Mouse (Mus musculus) common myeloid progenitor, adult 5-6 weeks (primary cell): ENCODE data around the gene Chadl. TPM values are rescaled to one million over a fixed set of nuclear protein-coding genes. Genes with fewer than 3 reads are reported as not detected.
"Not testable (repeated sequence)": the region's sequence is repeated elsewhere in the genome, so short reads cannot be mapped to it uniquely, and the experiment has no call there.

Source experiments
- ATAC-seq: replicated peaks from 2 replicates; pipeline ENCODE4 v1.8.0; 2016; ENCODE audit warnings: low read depth, mild to moderate bottlenecking, moderate TSS enrichment, inconsistent platforms; ENCODE audit not compliant: poor library complexity, severe bottlenecking
- total RNA-seq: library from RNA; stranded (forward); fragments of 200-1000, 187-1606 nt; gene quantifications from 2 replicates; pipeline ENCODE4 v1.2.3, GENCODE M21; 2017

Chadl gene
- total RNA-seq, 1 experiment from 2014 or later: not detected

DNA sequence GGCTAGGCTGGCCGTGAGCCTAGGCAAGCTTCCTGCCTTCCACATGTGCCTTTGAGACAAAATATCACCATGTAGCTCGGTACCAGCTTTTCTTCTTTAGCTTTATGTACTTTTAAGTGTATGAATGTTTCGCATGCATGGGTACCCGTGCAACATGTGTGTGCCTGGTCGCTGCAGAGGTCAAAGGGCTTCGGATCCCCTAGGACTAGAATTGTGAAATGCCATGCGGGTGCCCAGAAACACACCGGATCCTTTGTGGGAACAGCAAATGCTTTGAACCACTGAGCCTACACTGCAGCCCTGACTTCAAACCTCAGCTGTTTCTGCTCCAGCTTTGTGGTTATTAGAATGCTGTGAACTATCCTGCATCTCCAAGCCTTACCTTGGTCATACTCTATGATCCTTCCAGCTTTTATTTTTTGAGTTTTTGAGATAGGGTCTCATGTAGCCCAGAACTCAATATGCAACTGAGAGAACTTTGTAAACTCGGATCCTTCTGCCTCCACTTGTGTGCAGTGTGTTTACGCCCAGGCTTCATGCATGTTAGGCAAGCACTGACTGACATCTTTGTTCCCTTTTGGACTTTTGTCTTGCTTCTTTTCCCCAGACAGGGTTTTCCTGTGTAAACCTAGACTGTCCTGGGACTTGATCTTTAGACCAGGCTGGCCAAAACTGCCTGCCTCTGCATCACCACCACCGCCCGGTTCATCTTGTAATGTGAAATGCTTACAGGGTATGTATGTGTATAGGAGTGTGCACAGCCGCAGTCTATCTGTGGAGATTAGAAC is 5.4 kb upstream of the Chadl start:
- ATAC-seq: no peak

DNA sequence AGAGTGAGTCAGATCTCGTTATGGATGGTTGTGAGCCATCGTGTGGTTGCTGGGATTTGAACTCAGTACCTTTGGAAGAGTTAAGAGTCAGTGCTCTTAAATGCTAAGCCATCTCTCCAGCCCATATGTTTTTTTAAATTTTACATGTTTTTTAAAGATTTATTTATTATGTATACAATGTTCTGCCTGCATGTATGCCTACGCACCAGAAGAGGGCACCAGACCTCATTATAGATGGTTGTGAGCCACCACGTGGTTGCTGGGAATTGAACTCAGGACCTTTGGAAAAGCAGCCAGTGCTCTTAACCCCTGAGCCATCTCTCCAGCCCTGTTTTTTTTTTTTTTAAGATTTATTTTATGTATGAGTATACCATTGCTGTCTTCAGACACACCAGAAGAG is 4.3 kb upstream of the Chadl start:
- not testable (repeated sequence) for ATAC-seq

DNA sequence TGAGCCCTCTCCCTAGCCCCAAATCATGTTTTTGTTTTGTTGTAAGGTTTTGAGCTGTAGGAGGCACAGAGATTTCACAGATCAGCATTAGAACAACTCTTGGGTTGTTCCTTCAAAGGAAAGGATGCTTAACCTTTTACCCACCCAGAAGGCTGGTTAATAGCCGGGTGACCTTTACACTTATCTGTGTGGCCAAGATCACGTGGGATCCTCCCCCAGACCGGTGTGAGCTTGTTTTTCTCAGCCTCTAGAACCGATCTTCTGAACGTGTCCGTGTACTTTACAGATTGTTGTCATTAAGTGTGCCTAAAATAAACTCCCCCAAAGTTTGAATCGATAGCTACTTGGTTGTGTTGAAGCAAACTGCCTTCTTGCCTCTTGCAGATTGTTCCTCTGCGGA is 3.5 kb upstream of the Chadl start:
- ATAC-seq: no peak

DNA sequence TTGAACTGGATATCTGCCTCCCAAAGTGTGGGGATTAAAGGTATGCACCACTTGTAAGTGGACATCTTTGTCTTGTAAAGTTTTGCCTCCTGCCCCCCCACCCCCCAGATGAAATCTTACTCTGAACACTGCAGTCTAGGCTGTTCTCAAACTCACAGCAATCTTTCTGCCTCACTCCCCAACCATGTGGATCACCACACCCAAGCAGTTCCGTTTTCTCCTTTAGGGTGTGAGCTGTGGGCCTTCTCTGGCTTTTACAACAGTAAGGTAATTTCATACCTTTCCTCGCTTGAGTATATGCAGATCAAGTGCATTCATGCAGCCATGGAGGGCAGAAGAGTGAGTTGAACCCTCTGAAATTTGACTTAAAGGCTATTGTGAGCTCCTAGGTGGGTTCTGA is 3.1 kb upstream of the Chadl start:
- ATAC-seq: no peak

DNA sequence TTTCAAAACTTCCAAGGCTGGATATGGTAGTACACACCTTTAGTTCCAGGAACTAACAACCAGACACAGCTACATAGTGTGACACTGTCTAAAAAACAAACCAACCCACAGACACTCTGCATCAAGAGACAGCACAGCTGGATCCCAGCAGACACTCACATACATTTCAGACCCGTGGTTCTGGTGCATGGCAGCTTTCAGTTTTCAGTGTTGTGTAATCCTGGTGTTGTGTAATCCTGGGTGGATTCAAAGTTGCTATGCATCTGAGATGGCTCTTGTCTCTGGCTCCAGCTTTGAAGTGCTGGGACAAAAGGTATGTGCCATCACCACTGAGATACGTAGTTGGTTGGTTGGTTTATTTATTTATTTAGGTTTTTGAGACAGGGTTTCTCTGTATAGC is 1.4 kb upstream of the Chadl start:
- ATAC-seq: peak; percentile 20; the same call in 1 of the 2 replicates

DNA sequence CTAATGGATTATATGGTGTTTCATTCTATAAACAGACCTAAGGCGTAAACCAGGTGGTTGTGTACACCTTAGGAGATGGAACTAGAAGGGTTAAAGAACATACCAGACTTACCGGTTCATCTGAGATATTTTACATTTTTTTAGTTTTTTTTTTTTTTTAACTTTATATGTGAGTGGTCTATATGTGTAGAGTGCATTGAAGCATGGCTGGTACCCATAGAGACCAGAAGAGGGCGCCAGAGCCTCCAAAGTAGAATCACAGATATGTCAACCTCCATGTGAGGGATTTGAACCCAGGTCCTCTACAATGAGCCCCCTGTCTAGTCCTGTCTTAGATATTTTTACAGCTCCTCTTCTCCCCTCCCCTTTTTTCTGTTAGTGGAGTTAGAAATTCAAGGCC is 760 bp upstream of the Chadl start:
- ATAC-seq: no peak

DNA sequence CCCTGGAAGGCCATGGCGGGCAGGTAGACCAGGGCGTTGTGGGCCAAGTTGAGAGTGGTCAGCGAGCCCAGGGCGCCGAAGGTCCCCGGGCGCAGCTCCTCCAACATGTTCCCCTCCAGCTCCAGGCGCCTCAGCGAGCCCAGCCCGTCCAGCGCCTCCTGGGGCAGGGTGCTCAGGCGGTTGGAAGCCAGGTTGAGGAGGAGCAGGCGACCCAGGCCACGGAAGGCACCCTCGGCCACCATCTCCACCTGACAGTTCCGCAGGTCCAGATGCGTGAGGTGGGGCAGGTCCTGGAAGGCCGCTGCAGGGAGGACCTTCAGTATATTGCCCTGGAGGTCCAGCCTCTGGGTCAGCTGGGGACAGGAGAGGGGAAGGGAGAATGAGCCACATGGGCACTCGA is 2.2 kb downstream of the Chadl start:
- no peak for ATAC-seq

DNA sequence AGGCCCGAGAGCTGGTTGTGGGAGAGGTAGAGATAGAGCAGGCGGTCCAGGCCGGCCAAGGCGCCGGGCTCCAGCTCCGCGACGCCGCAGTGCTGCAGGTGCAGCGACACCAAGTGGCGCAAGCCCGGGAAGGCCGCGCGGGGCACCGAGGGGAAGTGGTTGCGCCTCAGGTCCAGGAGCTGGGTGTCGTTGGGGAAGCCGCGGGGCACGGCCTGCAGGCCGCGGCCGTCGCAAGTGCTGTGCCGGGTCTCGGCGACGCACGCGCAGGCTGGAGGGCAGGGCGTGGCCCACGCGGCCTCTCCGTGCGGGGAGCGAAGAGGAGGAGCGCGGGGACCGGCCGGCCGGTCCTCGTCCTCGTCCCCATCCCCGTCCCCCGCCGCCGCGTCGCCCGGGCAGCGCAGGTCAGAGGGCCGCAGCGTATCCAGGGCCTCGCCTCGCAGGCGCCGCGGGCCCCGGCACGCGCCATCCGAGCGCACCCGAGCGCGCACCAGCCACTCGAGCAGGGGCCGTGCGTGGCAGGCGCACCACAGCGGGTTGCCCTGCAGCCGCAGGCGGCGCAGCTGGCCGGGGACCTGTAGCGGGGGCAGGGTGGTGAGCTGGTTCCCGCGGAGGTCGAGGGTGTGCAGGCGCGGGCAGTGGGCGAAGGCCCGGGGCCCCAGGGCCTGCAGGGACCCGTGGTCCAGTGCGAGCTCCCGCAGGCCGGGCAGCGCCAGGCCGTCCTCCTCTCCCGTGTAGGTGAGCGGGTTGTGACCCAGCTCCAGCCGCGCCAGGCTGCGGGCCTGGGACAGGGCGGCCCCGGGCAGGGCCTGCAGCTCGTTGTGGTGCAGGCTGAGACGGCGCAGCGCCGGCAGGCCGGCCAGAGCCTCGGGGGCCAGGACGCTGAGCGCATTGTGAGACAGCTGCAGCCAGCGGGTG is 2.9 kb downstream of the Chadl start:
- ATAC-seq: peak; percentile 84

DNA sequence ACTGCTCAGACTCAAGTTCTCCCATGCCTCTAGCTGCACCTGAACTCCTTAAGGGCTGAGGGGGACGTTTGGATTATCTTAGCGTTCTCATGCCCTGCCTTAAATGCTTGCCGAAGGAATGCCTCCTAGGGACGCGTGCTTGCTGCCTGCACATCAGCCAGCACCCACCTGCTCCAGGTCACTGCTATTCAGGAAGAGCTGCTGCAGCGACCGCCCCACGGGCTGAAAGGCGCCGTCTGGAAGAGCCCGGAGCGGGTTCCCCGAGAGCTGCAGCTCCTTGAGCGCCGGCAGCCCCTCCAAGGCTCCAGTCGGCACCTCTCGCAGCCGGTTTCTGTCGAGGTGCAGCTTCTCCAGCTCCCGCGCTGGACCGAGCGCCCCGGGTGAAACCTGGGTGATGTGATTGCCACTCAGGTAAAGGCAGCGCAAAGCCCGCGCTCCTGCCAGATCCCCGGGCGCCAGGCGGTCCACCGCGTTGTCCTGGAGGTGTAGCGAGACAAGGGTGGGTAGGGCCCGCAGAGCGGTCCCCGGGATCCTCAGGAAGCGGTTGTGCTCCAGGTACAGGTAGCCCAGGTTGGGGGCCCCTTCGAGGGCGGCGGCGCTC is 3.6 kb downstream of the Chadl start:
- no peak for ATAC-seq

DNA sequence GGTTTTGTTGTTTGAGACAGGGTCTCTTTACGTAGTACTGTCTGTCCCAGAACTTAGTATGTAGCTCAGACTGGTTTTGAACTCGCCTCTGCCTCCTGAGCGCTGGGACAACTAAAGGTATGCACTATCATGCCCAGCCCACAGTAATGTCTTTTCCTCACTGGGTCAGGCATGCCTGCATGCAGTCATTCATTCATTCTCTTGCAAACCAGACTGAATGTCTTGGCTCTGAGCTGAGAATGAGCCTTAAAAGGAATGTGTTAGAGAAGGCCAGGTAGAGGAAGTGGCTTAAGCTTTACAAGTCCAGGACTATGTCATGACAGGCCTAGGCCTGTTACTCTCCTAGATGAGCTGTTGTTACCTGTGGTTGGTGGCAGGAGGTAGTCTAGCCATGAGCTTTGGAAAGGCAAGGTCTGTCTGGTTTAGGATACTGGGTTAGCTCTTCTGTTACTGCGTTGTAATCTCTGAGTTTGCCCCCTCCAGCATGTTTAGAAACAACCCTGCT is 16.7 kb downstream of the Chadl start:
- no peak for ATAC-seq

DNA sequence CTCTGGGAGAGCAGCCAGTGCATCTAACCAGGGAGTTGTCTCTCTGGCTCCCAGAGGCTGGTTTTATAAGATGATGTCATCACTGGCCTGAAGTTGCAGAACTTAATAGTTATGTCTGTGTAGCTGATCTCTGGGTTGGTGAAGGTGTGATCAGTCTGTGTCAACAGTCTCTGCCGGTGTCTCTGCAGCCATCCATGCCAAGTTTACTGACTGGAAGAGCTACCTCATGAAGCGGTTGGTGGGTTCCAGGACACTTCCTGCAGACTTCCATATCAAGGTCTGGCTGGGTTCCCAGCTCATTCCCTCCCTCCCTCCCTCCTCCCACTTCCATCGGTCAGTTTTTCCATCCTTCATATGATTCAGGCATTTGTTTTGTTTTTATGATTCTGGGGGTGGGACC is 20.4 kb downstream of the Chadl start:
- ATAC-seq: no peak

DNA sequence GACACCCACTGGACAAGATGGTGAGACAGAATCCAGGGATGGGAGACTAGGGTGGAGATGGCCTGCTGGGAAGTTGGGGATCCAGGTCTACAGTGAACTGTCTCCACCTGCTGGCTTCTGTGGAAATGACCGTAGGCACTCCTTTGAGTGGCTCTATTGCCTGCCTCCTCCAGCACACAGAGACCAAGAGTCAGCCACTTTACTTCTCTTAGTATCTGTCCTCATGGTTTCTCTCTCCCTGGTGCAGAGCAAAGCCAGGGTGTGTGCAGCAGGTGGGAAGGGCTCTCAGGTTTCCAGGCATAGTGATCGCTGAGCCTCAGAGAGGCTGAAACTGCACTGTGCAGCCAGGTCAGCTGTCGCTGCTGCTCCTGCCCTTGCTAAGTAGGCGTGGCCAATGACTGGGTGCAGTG is 26.9 kb downstream of the Chadl start:
- ATAC-seq: peak; percentile 78

DNA sequence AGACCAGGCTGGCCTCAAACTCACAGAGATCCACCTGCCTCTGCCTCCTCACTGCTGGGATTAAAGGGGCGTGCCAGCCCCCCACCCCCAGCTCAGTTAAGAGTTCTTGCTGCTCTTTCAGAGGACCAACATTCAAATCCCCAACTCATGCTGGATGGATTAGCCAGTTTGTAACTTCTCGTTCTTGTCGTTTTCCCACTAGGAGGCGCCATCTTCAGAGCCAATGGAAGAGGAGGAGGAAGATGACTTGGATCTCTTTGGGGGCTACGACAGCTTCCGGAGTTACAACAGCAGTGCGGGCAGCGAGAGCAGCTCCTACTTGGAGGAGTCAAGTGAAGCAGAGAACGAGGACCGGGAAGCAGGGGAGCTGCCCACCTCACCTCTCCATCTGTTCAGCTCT is 30.1 kb downstream of the Chadl start:
- no peak for ATAC-seq

DNA sequence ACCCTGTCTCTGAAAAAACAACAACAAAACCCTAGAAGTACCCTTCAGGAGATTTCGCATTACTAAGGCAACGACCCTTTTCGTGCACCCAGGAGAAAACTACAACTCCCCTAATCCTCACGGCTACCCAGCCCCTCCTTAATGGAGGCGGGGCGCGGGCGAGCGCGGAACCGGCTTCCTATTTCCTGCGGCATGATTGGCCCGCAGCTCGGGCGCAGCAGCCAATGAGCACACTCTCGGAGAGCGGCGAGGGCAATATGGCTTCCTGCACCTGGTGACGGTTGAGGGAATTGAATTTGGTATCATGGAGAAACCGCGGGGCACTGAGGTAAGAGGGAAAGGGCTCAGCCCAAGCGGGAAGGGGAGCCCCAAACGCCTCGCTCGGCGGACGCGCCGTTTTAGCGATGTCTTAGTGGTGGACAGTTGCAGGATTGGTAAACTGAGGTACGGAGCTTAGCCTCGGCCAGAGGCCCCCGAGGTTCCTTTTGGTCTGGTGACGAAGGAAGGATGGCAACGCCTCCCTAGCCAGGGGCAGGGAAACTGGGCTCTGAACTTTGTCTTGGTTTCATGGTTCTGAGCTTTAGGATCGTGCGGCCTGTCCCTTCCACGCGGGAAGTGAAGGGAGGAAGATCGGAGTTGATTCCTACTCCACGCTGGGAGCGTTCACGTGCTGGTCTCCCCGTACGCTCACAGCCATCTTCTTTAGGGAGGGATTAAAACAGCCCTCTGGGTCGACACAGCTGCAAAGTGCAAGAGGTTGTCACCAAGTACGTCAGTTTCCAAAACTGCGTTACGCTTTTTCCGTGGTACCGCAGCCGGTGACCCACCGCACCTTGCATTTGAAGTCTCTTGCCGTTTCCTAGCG is 33.2 kb downstream of the Chadl start, which contains the start of gene L3mbtl2:
Gene L3mbtl2, plus strand, starts transcription at position 193 of the 865 bp plus-strand sequence.
- ATAC-seq: peak; percentile 98

DNA sequence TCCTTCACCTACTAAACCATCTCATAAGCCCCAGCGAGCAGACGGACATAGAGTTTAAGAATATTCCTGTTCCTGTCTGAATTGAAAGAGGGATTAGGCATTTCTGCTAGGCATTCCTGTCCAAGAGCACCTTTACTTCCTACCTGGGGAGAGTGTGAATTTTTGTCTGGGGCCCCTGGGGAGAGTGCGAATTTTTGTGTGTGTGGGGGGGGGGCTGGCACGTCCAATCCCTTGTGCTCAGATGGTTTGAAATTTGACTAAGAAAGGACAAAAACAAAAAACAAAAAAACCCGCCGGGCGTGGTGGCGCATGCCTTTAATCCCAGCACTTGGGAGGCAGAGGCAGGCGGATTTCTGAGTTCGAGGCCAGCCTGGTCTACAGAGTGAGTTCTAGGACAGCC is 33.8 kb downstream of the Chadl start:
- ATAC-seq: no peak

DNA sequence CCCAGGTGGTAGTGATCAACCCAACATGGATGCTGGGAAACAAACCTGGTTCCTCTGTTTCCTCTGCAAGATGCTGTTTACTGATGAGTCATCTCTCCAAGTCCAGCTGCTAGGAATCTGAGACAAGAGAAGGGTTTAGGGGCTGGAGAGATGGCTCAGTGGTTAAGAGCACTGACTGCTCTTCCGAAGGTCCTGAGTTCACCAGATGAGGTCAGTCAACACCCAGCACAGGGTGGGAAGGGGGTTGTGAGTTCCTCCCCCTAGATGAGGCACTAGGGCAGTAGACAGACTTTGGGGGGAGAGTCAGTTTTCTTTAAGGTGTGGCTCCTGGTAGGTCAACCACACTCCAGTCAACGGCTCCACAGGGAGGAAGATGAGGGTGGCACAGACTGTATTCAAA is 35.4 kb downstream of the Chadl start:
- ATAC-seq: no peak

DNA sequence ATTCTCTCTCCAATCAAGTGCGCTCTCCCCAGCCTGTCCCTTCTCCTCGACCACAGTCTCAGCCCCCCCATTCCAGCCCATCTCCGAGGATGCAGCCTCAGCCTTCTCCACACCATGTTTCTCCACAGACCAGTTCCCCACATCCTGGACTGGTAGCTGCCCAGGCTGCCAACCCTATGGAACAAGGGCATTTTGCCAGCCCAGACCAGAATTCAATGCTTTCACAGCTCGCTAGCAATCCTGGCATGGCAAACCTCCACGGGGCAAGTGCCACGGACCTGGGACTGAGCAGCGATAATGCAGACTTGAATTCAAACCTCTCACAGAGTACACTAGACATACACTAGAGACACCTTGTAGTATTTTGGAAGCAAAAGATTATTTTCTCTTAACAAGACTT is 46.5 kb downstream of the Chadl start:
- no peak for ATAC-seq

DNA sequence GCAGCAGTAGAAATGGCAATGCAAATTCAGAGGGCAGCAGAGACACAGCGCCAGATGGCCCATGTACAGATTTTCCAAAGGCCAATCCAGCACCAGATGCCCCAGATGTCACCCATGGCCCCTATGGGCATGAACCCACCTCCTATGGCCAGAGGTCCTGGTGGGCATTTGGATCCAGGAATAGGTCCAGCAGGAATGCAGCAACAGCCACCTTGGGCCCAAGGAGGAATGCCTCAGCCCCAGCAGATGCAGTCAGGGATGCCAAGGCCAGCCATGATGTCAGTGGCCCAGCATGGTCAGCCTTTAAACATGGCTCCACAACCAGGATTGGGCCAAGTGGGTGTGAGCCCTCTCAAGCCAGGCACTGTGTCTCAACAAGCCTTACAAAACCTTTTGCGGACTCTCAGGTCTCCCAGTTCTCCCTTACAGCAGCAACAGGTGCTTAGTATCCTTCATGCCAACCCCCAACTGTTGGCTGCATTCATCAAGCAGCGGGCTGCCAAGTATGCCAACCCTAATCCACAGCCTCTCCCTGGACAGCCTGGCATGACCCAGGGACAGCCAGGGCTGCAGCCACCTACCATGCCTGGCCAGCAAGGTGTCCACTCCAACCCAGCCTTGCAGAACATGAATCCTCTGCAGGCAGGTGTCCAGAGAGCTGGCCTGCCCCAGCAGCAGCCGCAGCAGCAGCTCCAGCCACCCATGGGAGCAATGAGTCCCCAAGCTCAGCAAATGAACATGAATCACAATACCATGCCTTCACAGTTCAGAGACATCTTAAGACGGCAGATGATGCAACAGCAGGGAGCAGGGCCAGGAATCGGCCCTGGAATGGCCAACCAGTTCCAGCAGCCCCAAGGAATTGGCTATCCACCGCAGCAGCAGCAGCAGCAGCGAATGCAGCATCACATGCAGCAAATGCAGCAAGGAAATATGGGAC is 47.3 kb downstream of the Chadl start:
- ATAC-seq: no peak
